Mouse (Mus musculus): ENCODE results near the gene Fars2. TPM values are rescaled to one million over a fixed set of nuclear protein-coding genes. Genes with fewer than 3 reads are reported as not detected.

Fars2 gene
- polyA plus RNA-seq, 1 experiment from 2014 or later: 32.2 TPM

DNA sequence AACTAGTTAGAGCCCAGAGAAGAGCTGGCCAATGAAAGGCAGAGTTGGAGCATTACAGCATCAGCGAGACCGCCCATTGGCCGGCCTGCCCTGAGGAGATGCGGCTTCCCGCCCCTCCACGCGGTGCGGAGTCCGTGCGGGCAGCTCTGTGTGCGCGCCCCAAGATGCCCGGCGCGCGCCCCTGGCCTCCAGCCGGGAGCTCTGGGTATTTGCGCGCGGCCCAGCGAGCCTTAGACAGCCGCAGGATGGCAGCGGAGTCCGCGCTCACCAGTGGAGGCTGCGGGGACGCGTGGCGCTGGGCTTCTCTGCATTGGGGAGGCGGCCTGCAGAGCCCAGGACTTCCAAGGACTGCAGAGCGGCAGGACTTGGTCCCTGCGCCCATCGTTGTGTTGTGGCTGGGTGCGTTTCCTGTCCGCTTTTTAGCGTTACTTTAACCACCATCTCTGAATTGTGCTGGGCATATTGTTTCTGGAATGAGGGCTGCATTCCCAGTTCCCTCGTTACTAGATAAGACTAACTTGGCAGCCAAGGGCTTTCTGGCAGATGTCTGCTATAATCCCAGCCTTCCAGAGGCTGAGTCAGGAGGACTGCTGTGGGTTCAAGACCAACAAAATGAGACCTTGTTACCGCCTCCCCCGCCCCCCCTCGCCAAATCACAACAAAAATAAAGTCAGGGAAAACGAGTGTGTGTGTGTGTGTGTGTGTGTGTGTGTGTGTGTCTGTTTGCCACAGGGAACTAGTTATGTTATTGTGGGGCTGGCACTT is 461.5 kb downstream of the Fars2 start:
- Histone ChIP-seq H3K9ac (replicated peaks; ENCODE audit: low read depth, low read length) (peak overlapping the region; percentile 88), H3K27me3 (replicated peaks; ENCODE audit: control insufficient read depth, insufficient read depth, low read length) (no peaks in the 10 kb centered on the region), H3K27ac (ENCODE audit: low read length) (peak overlapping the region; percentile 93), H3K36me3 (ENCODE audit: control insufficient read depth, insufficient read depth) (no peaks in the 10 kb centered on the region), H3K4me1 (replicated peaks; ENCODE audit: control insufficient read depth, insufficient read depth, low read length) (peaks cover 31% of the 10 kb centered on the region), H3K4me3 (replicated peaks; ENCODE audit: low read length) (peak overlapping the region; percentile 63), H3K4me2 (ENCODE audit: low read length) (peak overlapping the region; percentile 66), H3K9me3 (ENCODE audit: control insufficient read depth, low read length) (no peaks in the 10 kb centered on the region)
- peak; percentile 99 for ATAC-seq
- 2% methylated on average over 41 of the region's 41 CpGs for WGBS

DNA sequence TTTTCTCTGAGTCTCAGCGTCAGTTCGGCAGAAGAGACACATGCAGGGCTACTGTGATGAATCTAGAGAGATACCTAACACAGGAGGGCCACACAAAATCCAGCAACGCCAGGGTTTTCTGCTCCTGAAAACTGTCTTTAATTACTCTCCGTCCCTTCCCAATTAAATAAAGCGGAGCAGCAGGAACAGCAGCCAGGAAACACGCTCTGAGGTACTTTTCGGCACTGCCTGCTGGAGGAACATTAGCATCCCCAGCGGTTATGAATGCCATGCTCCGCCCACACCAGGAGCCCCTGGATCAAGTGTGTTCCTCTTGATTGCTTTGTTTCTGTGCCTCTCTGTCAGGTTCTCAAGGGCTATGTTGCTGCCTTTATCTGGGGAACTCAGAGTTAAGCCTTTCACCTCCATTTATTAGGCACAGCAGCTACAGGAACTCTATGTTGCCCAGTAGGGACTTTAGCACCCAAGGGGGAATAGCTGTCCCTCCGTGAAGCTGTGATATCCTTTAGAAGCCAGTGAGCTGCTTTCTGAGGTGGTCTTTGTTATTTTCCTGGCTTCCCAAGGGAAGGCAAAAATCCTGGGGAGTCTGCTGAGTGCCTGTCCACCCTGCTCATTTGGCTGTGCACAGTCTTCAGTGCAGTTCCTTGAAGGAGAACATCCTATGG is 465.3 kb downstream of the Fars2 start:
- no peak overlapping the region for H3K9ac ChIP-seq (replicated peaks; ENCODE audit: low read depth, low read length)
- peaks cover 38% of the 10 kb centered on the region for H3K4me1 ChIP-seq (replicated peaks; ENCODE audit: control insufficient read depth, insufficient read depth, low read length)
- H3K4me2 ChIP-seq (ENCODE audit: low read length): peak overlapping the region; percentile 1
- no peak for ATAC-seq
- H3K27ac ChIP-seq (ENCODE audit: low read length): peak overlapping the region; percentile 38
- H3K9me3 ChIP-seq (ENCODE audit: control insufficient read depth, low read length): peaks cover 3% of the 10 kb centered on the region; the same call in 1 of the 2 replicates
- no peaks in the 10 kb centered on the region for H3K36me3 ChIP-seq (ENCODE audit: control insufficient read depth, insufficient read depth)
- WGBS: 5% methylated on average over 10 of the region's 10 CpGs
- no peak overlapping the region for H3K4me3 ChIP-seq (replicated peaks; ENCODE audit: low read length)
- H3K27me3 ChIP-seq (replicated peaks; ENCODE audit: control insufficient read depth, insufficient read depth, low read length): no peaks in the 10 kb centered on the region

DNA sequence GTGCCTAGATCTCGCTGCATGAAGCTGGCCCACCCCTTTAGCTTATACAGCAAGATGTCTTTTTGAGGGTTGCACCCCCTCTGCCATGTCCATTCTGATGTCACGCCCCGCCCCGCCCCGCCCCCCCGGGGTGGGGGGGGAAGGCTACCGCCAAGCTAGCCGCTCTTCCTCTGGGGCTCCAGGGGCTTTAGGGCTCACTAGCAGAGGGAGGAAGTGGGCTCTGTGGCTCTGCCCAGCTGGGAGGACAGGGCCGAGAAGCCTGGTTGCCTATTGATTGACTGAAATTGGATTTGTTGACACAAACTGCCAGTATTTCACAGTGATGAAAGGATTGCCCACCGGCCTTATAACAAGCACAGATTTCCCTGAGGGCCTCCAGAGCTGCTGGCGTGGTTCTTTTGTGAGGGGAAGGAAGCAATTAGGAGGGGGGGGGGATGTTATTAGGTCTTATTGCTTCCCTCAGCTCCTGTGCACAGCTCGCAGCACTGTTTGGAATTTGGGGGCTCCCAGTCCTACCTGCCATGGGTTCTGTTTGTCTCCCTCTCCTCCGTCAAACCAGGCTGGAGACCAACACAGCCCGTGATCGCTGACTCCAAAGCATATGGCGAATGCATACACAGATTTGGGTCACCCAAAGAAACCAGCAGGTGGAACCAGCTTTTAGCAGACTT is 466.4 kb downstream of the Fars2 start:
- Histone ChIP-seq H3K4me2 (ENCODE audit: low read length) (peak overlapping the region; percentile 6), H3K36me3 (ENCODE audit: control insufficient read depth, insufficient read depth) (no peaks in the 10 kb centered on the region), H3K9ac (replicated peaks; ENCODE audit: low read depth, low read length) (0 out of 2 replicates have a peak overlapping the region, but pooled peaks have one; percentile 2), H3K4me3 (replicated peaks; ENCODE audit: low read length) (no peak overlapping the region), H3K9me3 (ENCODE audit: control insufficient read depth, low read length) (peaks cover 3% of the 10 kb centered on the region; the same call in 1 of the 2 replicates), H3K27me3 (replicated peaks; ENCODE audit: control insufficient read depth, insufficient read depth, low read length) (no peaks in the 10 kb centered on the region), H3K4me1 (replicated peaks; ENCODE audit: control insufficient read depth, insufficient read depth, low read length) (peaks cover 32% of the 10 kb centered on the region), H3K27ac (ENCODE audit: low read length) (peak overlapping the region; percentile 38)
- ATAC-seq: peak; percentile 49
- 13% methylated on average over 14 of the region's 16 CpGs for WGBS

DNA sequence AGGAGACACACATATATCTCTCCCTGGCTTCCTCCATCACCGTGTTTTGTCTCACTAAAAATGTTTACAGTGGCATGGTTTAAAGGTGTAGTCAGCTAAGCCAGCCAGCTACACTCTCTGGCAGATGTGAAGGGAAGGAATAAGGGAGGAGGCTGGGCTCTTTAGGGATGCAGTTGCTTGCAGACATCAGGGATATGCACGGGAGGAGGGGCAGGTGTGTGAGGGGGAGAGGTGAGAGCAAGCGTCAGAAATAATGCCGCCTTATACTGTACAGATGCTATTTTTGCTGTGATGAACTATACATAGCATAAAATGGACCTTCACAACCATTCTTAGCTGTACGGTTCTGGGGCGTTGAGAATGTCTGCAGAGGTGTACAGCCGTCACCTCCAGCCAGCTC is 467.0 kb downstream of the Fars2 start:
- Histone ChIP-seq H3K4me3 (replicated peaks; ENCODE audit: low read length) (no peak overlapping the region), H3K27ac (ENCODE audit: low read length) (peak overlapping the region; percentile 1; the same call in 1 of the 2 replicates), H3K9me3 (ENCODE audit: control insufficient read depth, low read length) (peaks cover 3% of the 10 kb centered on the region; the same call in 1 of the 2 replicates), H3K9ac (replicated peaks; ENCODE audit: low read depth, low read length) (no peak overlapping the region), H3K36me3 (ENCODE audit: control insufficient read depth, insufficient read depth) (no peaks in the 10 kb centered on the region), H3K4me1 (replicated peaks; ENCODE audit: control insufficient read depth, insufficient read depth, low read length) (peaks cover 28% of the 10 kb centered on the region), H3K27me3 (replicated peaks; ENCODE audit: control insufficient read depth, insufficient read depth, low read length) (no peaks in the 10 kb centered on the region), H3K4me2 (ENCODE audit: low read length) (no peak overlapping the region)
- WGBS: 66% methylated on average over 7 of the region's 7 CpGs
- ATAC-seq: 0 out of 2 replicates have a peak, but pooled peaks have one; percentile 7

DNA sequence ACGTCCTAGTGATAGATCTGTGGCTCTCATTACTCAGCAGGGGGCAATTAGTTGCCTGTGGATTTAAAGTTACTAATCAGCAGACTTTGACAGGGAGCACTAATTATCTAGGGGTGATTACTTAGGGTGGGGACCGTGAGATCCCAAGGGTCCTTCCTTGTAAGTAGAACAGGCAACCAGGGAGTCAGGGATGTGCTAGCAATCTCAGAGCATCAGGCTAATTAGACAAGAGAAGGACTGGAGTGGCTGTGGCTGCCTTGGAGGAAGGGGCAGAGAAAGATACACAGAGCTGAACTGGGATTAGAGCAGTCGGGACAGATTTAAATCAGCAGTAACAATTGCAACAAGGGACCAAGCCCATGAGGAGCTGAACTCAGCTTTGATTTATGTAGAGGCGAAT is 471.9 kb downstream of the Fars2 start:
- WGBS: 22% methylated on average over 4 of the region's 4 CpGs
- no peak for ATAC-seq
- Histone ChIP-seq H3K4me3 (replicated peaks; ENCODE audit: low read length) (no peak overlapping the region), H3K27me3 (replicated peaks; ENCODE audit: control insufficient read depth, insufficient read depth, low read length) (no peaks in the 10 kb centered on the region), H3K9ac (replicated peaks; ENCODE audit: low read depth, low read length) (no peak overlapping the region), H3K4me2 (ENCODE audit: low read length) (no peak overlapping the region), H3K27ac (ENCODE audit: low read length) (no peak overlapping the region), H3K36me3 (ENCODE audit: control insufficient read depth, insufficient read depth) (no peaks in the 10 kb centered on the region), H3K4me1 (replicated peaks; ENCODE audit: control insufficient read depth, insufficient read depth, low read length) (peaks cover 4% of the 10 kb centered on the region), H3K9me3 (ENCODE audit: control insufficient read depth, low read length) (peaks cover 3% of the 10 kb centered on the region; the same call in 1 of the 2 replicates)

DNA sequence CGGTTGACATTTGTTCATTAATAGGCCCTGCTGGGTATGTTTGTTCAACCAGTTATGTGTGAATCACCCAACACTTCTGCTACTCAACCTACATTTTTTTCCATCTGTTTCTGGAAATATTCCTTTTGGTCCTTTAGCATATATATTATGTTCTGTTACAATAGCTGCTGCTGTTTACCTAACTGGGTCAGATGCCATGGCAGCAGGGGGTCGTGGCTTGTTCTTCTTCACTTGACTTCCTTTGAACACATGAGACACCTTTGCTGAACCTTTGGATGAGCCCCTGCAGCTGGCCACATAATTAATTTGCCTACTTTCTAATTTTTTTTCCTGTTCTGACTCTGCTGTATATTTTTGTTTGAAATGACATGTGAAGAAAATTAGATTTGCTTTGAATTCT is 475.1 kb downstream of the Fars2 start:
- 82% methylated on average over 2 of the region's 2 CpGs for WGBS
- Histone ChIP-seq H3K4me3 (replicated peaks; ENCODE audit: low read length) (no peak overlapping the region), H3K4me2 (ENCODE audit: low read length) (no peak overlapping the region), H3K9me3 (ENCODE audit: control insufficient read depth, low read length) (no peaks in the 10 kb centered on the region), H3K27ac (ENCODE audit: low read length) (no peak overlapping the region), H3K4me1 (replicated peaks; ENCODE audit: control insufficient read depth, insufficient read depth, low read length) (no peaks in the 10 kb centered on the region), H3K27me3 (replicated peaks; ENCODE audit: control insufficient read depth, insufficient read depth, low read length) (no peaks in the 10 kb centered on the region), H3K36me3 (ENCODE audit: control insufficient read depth, insufficient read depth) (no peaks in the 10 kb centered on the region), H3K9ac (replicated peaks; ENCODE audit: low read depth, low read length) (no peak overlapping the region)
- ATAC-seq: no peak

DNA sequence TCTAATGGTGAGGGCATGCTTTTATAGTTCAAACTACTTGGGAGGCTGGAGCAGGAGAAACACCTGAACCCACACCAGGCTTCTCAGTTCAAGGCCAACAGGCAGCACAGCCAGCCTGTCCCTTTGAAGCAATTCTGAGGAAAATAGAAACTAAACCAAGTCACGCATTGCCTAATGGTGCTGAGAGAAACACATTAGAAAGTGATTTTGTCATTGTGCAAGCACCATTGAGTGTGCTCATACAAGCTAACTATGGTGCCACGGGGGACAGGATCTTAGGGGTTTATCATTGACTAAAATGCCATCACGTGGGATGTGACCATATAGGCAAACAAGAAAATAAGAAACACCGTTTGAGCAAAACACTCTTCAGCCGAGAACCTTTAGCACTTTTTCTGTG is 489.5 kb downstream of the Fars2 start:
- Histone ChIP-seq H3K27ac (ENCODE audit: low read length) (no peak overlapping the region), H3K9me3 (ENCODE audit: control insufficient read depth, low read length) (no peaks in the 10 kb centered on the region), H3K27me3 (replicated peaks; ENCODE audit: control insufficient read depth, insufficient read depth, low read length) (no peaks in the 10 kb centered on the region), H3K36me3 (ENCODE audit: control insufficient read depth, insufficient read depth) (no peaks in the 10 kb centered on the region), H3K4me3 (replicated peaks; ENCODE audit: low read length) (no peak overlapping the region), H3K9ac (replicated peaks; ENCODE audit: low read depth, low read length) (no peak overlapping the region), H3K4me1 (replicated peaks; ENCODE audit: control insufficient read depth, insufficient read depth, low read length) (no peaks in the 10 kb centered on the region), H3K4me2 (ENCODE audit: low read length) (no peak overlapping the region)
- ATAC-seq: no peak
- WGBS: 91% methylated on average over 5 of the region's 5 CpGs

DNA sequence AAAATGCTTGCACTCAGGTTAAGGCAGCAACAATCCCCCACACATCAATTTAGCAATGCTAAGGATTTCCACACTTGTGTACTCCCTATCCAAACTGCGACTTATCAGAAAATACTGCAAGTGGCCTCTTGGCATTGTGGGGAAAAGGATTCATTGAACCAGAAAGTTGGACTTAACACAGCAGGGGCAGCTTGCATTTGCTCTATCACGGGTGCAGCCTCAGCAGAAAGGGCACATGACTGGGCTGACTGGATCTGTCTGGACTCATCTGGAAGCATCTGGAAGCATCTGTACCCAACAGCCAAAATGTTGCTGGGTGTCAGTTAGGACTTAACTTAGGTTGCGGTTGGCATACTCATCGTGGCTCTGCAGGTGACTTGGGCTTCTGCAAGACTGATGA is 490.7 kb downstream of the Fars2 start:
- 76% methylated on average over 4 of the region's 4 CpGs for WGBS
- no peak for ATAC-seq
- H3K9me3 ChIP-seq (ENCODE audit: control insufficient read depth, low read length): no peaks in the 10 kb centered on the region

DNA sequence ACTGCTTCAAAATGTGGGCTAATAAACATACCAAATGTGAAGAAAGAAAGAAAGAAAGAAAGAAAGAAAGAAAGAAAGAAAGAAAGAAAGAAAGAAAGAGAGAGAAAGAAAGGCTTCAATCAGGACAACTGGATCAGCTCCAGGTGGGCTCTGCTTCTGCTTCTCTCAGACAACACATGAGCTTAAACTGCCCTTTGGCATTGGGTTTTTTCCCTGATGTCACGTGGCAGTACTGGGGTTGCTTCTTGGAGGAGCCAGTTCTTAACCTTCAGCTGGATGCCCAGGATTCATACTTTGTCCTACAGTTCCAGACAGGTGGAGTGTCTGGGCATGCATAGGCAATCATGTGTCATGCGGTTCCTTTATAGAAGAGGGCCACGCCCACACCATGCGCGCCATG is 493.2 kb downstream of the Fars2 start:
- ATAC-seq: no peak
- Histone ChIP-seq H3K9me3 (ENCODE audit: control insufficient read depth, low read length) (no peaks in the 10 kb centered on the region), H3K4me2 (ENCODE audit: low read length) (no peak overlapping the region), H3K27me3 (replicated peaks; ENCODE audit: control insufficient read depth, insufficient read depth, low read length) (no peaks in the 10 kb centered on the region), H3K4me3 (replicated peaks; ENCODE audit: low read length) (no peak overlapping the region), H3K36me3 (ENCODE audit: control insufficient read depth, insufficient read depth) (no peaks in the 10 kb centered on the region), H3K4me1 (replicated peaks; ENCODE audit: control insufficient read depth, insufficient read depth, low read length) (peaks cover 12% of the 10 kb centered on the region), H3K27ac (ENCODE audit: low read length) (no peak overlapping the region), H3K9ac (replicated peaks; ENCODE audit: low read depth, low read length) (no peak overlapping the region)
- WGBS: 89% methylated on average over 5 of the region's 5 CpGs

More for the DNA sequence above, 490.7 kb downstream of the Fars2 start:
- H3K27me3 ChIP-seq (replicated peaks; ENCODE audit: control insufficient read depth, insufficient read depth, low read length): no peaks in the 10 kb centered on the region
- peaks cover 7% of the 10 kb centered on the region for H3K4me1 ChIP-seq (replicated peaks; ENCODE audit: control insufficient read depth, insufficient read depth, low read length)
- H3K9ac ChIP-seq (replicated peaks; ENCODE audit: low read depth, low read length): no peak overlapping the region
- H3K27ac ChIP-seq (ENCODE audit: low read length): no peak overlapping the region
- no peak overlapping the region for H3K4me3 ChIP-seq (replicated peaks; ENCODE audit: low read length)
- no peak overlapping the region for H3K4me2 ChIP-seq (ENCODE audit: low read length)
- H3K36me3 ChIP-seq (ENCODE audit: control insufficient read depth, insufficient read depth): no peaks in the 10 kb centered on the region

All from forebrain, embryonic 16.5 days (tissue).